Mouse (Mus musculus): ENCODE results near the gene Mdm4.
"Not testable (repeated sequence)": the region's sequence is repeated elsewhere in the genome, so short reads cannot be mapped to it uniquely, and the experiment has no call there.

Mdm4 gene

GRCm38 (mm10) chr1:133020137-133020894, 10.0 kb downstream of the Mdm4 start:
- DNase-seq (ENCODE audit: low spot score): no peak

GRCm38 (mm10) chr1:133019312-133019711, 11.0 kb downstream of the Mdm4 start:
- no peak for DNase-seq (ENCODE audit: low spot score)

GRCm38 (mm10) chr1:133018580-133018979, 11.8 kb downstream of the Mdm4 start:
- DNase-seq (ENCODE audit: low spot score): no peak

GRCm38 (mm10) chr1:133016775-133017428, 13.5 kb downstream of the Mdm4 start:
- no peak for DNase-seq (ENCODE audit: low spot score)

- DNase-seq (ENCODE audit: low spot score): no peak
Observed at GRCm38 (mm10) chr1:133014196-133014595, 16.2 kb downstream of the Mdm4 start.

GRCm38 (mm10) chr1:133013331-133013730, 17.0 kb downstream of the Mdm4 start:
- no peak for DNase-seq (ENCODE audit: low spot score)

- DNase-seq (ENCODE audit: low spot score): no peak
Observed at GRCm38 (mm10) chr1:133011955-133012841, 18.2 kb downstream of the Mdm4 start.

GRCm38 (mm10) chr1:133006571-133006970, 23.8 kb downstream of the Mdm4 start:
- no peak for DNase-seq (ENCODE audit: low spot score)

- DNase-seq (ENCODE audit: low spot score): no peak
Observed at GRCm38 (mm10) chr1:133000347-133000746, 30.0 kb downstream of the Mdm4 start.

- DNase-seq (ENCODE audit: low spot score): no peak
Observed at GRCm38 (mm10) chr1:132991580-132991979, 38.8 kb downstream of the Mdm4 start.

- DNase-seq (ENCODE audit: low spot score): no peak
Observed at GRCm38 (mm10) chr1:132990733-132991132, 39.6 kb downstream of the Mdm4 start.

- not testable (repeated sequence) for DNase-seq (ENCODE audit: low spot score)
Observed at GRCm38 (mm10) chr1:132988556-132989459, 41.6 kb downstream of the Mdm4 start.

GRCm38 (mm10) chr1:132982728-132983127, 47.6 kb downstream of the Mdm4 start:
- DNase-seq (ENCODE audit: low spot score): no peak

GRCm38 (mm10) chr1:132981232-132981631, 49.1 kb downstream of the Mdm4 start:
- DNase-seq (ENCODE audit: low spot score): no peak

GRCm38 (mm10) chr1:132977402-132977801, 53.0 kb downstream of the Mdm4 start:
- no peak for DNase-seq (ENCODE audit: low spot score)

- no peak for DNase-seq (ENCODE audit: low spot score)
Observed at GRCm38 (mm10) chr1:132968659-132969058, 61.7 kb downstream of the Mdm4 start.

- DNase-seq (ENCODE audit: low spot score): no peak
Observed at GRCm38 (mm10) chr1:132964691-132965090, 65.7 kb downstream of the Mdm4 start.

- no peak for DNase-seq (ENCODE audit: low spot score)
Observed at GRCm38 (mm10) chr1:132964106-132964505, 66.3 kb downstream of the Mdm4 start.

- no peak for DNase-seq (ENCODE audit: low spot score)
Observed at GRCm38 (mm10) chr1:132961751-132962150, 68.6 kb downstream of the Mdm4 start.

- DNase-seq (ENCODE audit: low spot score): no peak
Observed at GRCm38 (mm10) chr1:132956809-132957208, 73.6 kb downstream of the Mdm4 start.

GRCm38 (mm10) chr1:132947811-132948210, 82.5 kb downstream of the Mdm4 start:
- no peak for DNase-seq (ENCODE audit: low spot score)

GRCm38 (mm10) chr1:132945826-132946225, 84.5 kb downstream of the Mdm4 start:
- DNase-seq (ENCODE audit: low spot score): no peak

Measured in ovary, postnatal 10 days (tissue).